Mouse (Mus musculus) lung, postnatal 0 days (tissue): ENCODE results near the gene Olfr520. TPM values are rescaled to one million over a fixed set of nuclear protein-coding genes. Genes with fewer than 3 reads are reported as not detected.

Experiments
- ATAC-seq: fragments of 200-750 bp; cut with Nextera tagmentation; 2 replicates; pipeline ENCODE4 v1.8.0; 2017; ENCODE audit warnings: moderate library complexity
- DNase-seq: peaks from one replicate; pipeline ENCODE4 v3.0.0-alpha.2; 2016; ENCODE audit warnings: low spot score
- H3K27ac ChIP-seq: fragments of 300-500 bp; sonication (generic); 2 replicates; pipeline ENCODE4 v1.5.1; 2014; ENCODE audit warnings: antibody characterized with exemption, mild to moderate bottlenecking, low read length, mixed read lengths
- H3K27me3 ChIP-seq: fragments of 300-500 bp; sonication (generic); replicated peaks from 2 replicates; pipeline ENCODE4 v1.6.1; 2014; ENCODE audit warnings: low read length, mixed read lengths; ENCODE audit not compliant: insufficient read depth
- H3K36me3 ChIP-seq: fragments of 300-500 bp; sonication (generic); 2 replicates; pipeline ENCODE4 v1.6.1; 2014; ENCODE audit warnings: low read length, mixed read lengths; ENCODE audit not compliant: insufficient read depth
- H3K4me1 ChIP-seq: fragments of 300-500 bp; sonication (generic); 2 replicates; pipeline ENCODE4 v1.6.1; 2014; ENCODE audit warnings: antibody characterized with exemption, low read depth, low read length, mixed read lengths; ENCODE audit not compliant: insufficient read depth
- H3K4me2 ChIP-seq: fragments of 300-500 bp; sonication (generic); replicated peaks from 2 replicates; pipeline ENCODE4 v1.6.1; 2014; ENCODE audit warnings: low read depth, mild to moderate bottlenecking, low read length, moderate library complexity, mixed read lengths
- H3K4me3 ChIP-seq: fragments of 300-500 bp; sonication (generic); 2 replicates; pipeline ENCODE4 v1.5.1; 2014; ENCODE audit warnings: low read depth, low read length
- H3K9ac ChIP-seq: fragments of 300-500 bp; sonication (generic); replicated peaks from 2 replicates; pipeline ENCODE4 v1.6.1; 2014; ENCODE audit warnings: low read depth, mild to moderate bottlenecking
- H3K9me3 ChIP-seq: fragments of 300-500 bp; sonication (generic); 2 replicates; pipeline ENCODE4 v1.6.1; 2016; ENCODE audit warnings: low read length, mixed read lengths
- CTCF ChIP-seq: IDR thresholded peaks from 2 replicates; pipeline ENCODE4 v1.5.1; 2016; ENCODE audit warnings: antibody characterized with exemption, mild to moderate bottlenecking
- EP300 ChIP-seq: IDR thresholded peaks from 2 replicates; pipeline ENCODE4 v1.6.1; 2016; ENCODE audit warnings: antibody characterized with exemption, mild to moderate bottlenecking, control low read depth
- WGBS: fragments of 180-500 bp; shearing (Covaris S2); extraction: QIAGEN DNeasy Blood & Tissue Kit; methylation state at CpG from one replicate; pipeline ENCODE4 v1.1.7; 2014; 5-methylcytosine and 5-hydroxymethylcytosine counted together
- polyA plus RNA-seq: library from polyadenylated mRNA; unstranded; fragments of >200 nt; fragmentation: Nextera tagmentation; extraction: Ambion mirVana; gene quantifications from 2 replicates; pipeline ENCODE4 v1.2.1, GENCODE M21; 2015

Olfr520 gene
- polyA plus RNA-seq, 1 experiment from 2014 or later, result not detected

DNA sequence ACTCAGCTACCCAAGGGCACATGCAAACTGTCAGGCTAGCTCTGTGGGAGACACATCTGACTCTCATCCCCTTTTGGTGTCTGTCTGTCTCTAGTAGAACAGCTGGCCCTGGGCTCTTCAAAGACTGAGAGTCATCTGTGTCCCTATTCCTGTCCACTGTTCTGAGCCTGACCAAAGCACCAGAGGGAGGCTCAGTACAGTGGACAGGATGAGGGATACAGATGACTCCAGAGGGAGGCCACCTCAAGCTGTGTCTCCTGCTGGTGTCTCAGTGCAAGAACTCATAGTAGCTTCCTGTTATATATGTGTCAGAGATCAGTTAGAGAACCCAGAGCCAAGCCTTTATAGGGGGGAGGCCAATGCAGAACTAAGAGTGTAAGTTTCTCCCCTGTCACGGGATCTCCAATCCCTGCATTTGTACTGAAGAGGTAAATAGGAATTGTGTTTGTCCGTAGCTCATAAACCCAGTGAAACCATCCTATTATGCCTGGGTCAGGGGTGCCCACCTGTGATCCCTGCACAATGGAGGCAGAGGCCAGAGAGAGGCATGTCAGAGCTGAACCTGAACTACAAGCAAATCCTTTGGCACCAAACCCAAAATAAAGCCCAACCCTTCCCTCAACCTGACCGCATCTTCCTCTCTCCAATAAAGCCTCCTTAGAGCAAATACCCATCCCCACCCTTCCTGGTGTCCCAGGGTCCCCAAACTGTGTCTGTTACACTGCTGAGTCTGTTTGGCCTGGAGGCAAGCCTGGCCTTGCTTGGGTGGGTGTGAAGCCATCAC lies 25.1 kb upstream of the Olfr520 start:
- ATAC-seq (no peak; the same call in 1 of the 2 replicates), DNase-seq (peak; percentile 26)
- no peak overlapping the region for H3K4me3 ChIP-seq
- H3K27ac ChIP-seq, result no peak overlapping the region
- TF ChIP-seq CTCF (no peak), EP300 (no peak)
- H3K27me3 ChIP-seq, result no peaks in the 10 kb centered on the region
- no peak overlapping the region for H3K9ac ChIP-seq
- H3K4me1 ChIP-seq, result peaks cover 5% of the 10 kb centered on the region; the same call in 1 of the 2 replicates
- 88% methylated on average over 3 of the region's 3 CpGs for WGBS
- no peak overlapping the region for H3K4me2 ChIP-seq
- no peaks in the 10 kb centered on the region for H3K36me3 ChIP-seq
- H3K9me3 ChIP-seq, result no peaks in the 10 kb centered on the region

- ATAC-seq, result peak; percentile 83
- Histone ChIP-seq H3K9me3 (no peaks in the 10 kb centered on the region), H3K27me3 (no peaks in the 10 kb centered on the region), H3K36me3 (no peaks in the 10 kb centered on the region), H3K27ac (peak overlapping the region; percentile 26), H3K4me1 (peaks cover 5% of the 10 kb centered on the region; the same call in 1 of the 2 replicates), H3K9ac (no peak overlapping the region), H3K4me2 (peak overlapping the region; percentile 27), H3K4me3 (no peak overlapping the region)
- WGBS, result 35% methylated on average over 4 of the region's 4 CpGs
- TF ChIP-seq EP300, result no peak
- no peak for TF ChIP-seq CTCF
- DNase-seq, result peak; percentile 50
Observed at GRCm38 (mm10) chr7:99706341-99707037, 23.6 kb upstream of the Olfr520 start.

DNA sequence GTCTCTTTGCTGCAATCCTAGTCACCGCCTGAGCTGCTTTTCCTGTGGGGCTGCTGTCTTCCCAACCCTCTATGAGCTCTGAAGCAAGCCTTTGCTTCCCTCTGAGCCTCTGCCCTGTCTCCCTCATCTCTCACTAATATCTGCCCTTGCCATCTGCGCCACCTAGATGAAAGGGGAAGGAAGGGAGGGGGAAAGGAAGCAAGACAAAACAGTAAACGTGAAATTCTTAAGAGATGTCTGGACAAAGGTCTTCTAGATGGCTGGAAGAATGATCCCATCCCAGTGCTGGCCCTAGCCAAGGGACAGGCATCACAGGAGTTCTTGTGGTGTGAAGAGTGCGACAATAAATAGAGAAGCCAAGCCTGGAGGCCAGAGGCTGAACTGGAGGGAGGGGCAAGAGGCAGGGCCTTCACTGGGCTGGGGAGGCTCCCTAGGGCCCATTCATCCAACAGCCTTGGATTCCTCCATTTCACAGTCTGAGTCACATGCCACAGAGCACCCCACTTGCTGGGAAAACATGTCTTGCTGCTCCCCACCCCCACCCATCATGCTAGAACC lies 23.0 kb upstream of the Olfr520 start:
- Histone ChIP-seq H3K4me3 (no peak overlapping the region), H3K4me1 (peaks cover 5% of the 10 kb centered on the region; the same call in 1 of the 2 replicates), H3K9me3 (no peaks in the 10 kb centered on the region), H3K36me3 (no peaks in the 10 kb centered on the region), H3K9ac (no peak overlapping the region), H3K27me3 (no peaks in the 10 kb centered on the region), H3K4me2 (no peak overlapping the region), H3K27ac (peak overlapping the region; percentile 17; the same call in 1 of the 2 replicates)
- DNase-seq (peak; percentile 14), ATAC-seq (peak; percentile 46)
- TF ChIP-seq EP300, result peak; percentile 12; the same call in 1 of the 2 replicates
- TF ChIP-seq CTCF, result peak; percentile 18; the same call in 1 of the 2 replicates
- WGBS, result 21% methylated on average over 4 of the region's 4 CpGs

DNA sequence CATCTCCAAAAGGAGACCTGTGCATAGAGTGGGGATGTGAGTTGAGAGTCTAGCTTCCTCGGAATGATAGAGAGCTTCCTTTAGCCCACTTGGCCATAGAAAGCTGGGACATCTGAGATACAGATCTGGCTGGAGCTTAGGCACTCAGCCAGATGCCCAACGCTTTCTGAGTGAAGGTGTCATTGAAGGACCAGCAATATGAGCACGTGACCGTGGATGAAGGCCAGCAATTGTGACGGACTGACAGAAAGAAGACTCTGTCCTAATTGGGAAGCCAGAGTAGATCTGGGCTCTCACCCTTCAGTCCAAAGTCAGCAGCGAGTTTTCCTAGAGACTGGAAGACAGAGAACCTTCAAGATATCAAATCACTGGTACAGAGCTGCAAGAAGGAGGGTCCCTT lies 22.4 kb upstream of the Olfr520 start:
- Histone ChIP-seq H3K4me2 (no peak overlapping the region), H3K27ac (no peak overlapping the region)
- WGBS, result 43% methylated on average over 6 of the region's 6 CpGs

DNA sequence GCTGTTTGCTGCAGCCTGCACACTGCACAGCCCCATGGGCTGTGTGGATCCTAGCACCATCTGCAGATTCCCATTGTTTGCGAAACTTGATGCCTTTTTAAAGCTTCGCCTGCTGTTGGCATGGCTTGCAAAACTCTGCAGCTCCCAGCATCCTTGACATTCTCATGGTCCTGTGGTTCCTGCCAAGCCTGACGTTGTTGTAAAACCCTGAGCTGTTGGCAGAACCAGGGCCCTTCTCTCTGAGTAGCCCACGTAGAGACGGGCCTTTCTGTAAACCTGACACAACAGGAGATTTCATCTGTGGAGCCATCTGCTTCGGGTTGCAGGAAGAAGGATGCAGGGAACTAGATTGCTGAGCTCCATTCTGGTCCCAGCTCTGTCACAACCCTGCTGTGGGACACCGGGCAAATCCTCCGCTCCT lies 21.8 kb upstream of the Olfr520 start:
- Histone ChIP-seq H3K4me2 (no peak overlapping the region), H3K9me3 (no peaks in the 10 kb centered on the region), H3K27me3 (no peaks in the 10 kb centered on the region), H3K9ac (no peak overlapping the region), H3K36me3 (no peaks in the 10 kb centered on the region), H3K4me1 (peaks cover 5% of the 10 kb centered on the region; the same call in 1 of the 2 replicates), H3K27ac (no peak overlapping the region), H3K4me3 (no peak overlapping the region)
- 61% methylated on average over 8 of the region's 8 CpGs for WGBS
- TF ChIP-seq CTCF (no peak), EP300 (no peak)
- DNase-seq (no peak), ATAC-seq (no peak)

More for the DNA sequence above, 22.4 kb upstream of the Olfr520 start:
- Histone ChIP-seq H3K4me1 (peaks cover 5% of the 10 kb centered on the region; the same call in 1 of the 2 replicates), H3K4me3 (no peak overlapping the region), H3K36me3 (no peaks in the 10 kb centered on the region), H3K9ac (no peak overlapping the region), H3K27me3 (no peaks in the 10 kb centered on the region), H3K9me3 (no peaks in the 10 kb centered on the region)
- DNase-seq (no peak), ATAC-seq (no peak)
- TF ChIP-seq EP300 (no peak), CTCF (no peak)

DNA sequence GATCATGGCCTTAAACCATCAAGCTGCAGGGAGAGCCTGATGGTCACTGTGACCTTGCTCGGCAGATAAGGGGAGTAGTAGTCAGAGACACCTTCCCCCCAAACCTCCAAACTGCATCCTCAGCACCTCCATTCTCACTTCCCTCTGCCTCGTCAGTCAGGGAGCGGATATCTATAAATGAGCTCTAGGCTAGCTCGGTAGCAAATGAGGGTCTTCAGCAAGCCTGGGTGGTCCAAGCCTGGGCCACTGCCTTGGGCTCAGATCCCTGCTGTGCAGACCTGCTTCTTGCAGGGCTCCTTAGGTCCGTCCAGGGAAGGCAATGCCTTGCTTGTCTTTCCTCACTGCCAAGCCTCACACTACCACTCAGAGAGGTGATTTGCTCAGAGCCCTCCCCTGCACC lies 21.3 kb upstream of the Olfr520 start:
- DNase-seq (no peak), ATAC-seq (no peak)
- H3K36me3 ChIP-seq, result no peaks in the 10 kb centered on the region
- H3K4me1 ChIP-seq, result peaks cover 5% of the 10 kb centered on the region; the same call in 1 of the 2 replicates
- TF ChIP-seq CTCF, result no peak
- TF ChIP-seq EP300, result no peak
- no peak overlapping the region for H3K27ac ChIP-seq
- WGBS, result 70% methylated on average over 5 of the region's 5 CpGs
- H3K9ac ChIP-seq, result no peak overlapping the region
- H3K9me3 ChIP-seq, result no peaks in the 10 kb centered on the region
- H3K27me3 ChIP-seq, result no peaks in the 10 kb centered on the region
- H3K4me3 ChIP-seq, result no peak overlapping the region
- H3K4me2 ChIP-seq, result no peak overlapping the region
